Mouse (Mus musculus): ENCODE results near the gene Chd5. TPM values are rescaled to one million over a fixed set of nuclear protein-coding genes. Genes with fewer than 3 reads are reported as not detected.

Chd5 gene
- polyA plus RNA-seq, 1 experiment: 0.22 TPM

DNA sequence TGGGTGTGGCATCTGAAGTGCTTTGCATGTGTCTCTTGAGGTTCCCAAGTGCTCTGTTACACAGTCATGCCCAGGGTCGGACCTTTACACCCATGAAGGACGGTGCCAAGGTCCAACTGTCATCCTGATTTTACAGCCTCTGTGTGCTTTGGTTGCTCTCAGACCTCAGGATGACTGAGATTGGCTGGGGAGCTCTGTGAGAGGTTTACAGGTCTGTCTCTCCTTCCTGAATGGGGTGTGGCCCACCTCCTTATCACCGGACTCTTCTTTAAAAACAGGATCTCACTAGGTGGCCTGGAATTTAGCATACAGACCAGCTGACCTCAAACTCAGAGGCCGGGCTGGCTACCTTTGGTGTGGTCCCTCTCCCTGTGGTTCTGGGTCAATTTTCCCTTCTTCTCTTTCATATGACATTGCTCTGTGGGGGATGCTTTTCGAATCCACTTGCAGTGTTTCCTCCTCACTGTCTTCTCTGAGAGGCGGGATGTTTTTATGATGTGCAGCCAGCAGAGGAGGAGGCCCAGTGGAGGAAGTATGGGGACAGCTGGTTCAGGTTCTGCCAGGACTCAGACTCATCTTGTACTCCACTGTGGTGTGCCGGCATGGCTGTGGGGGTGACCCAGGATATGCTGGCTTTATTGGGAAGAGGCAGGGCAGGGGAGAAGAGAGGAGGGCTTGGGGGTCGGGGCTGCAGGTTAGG lies 12.4 kb downstream of the Chd5 start:
- no peaks in the 10 kb centered on the region for H3K79me2 ChIP-seq (ENCODE audit: control insufficient read depth, insufficient read depth)
- no peaks in the 10 kb centered on the region for H3K36me3 ChIP-seq (ENCODE audit: control insufficient read depth, insufficient read depth)
- H3K79me3 ChIP-seq (ENCODE audit: low read depth): no peaks in the 10 kb centered on the region
- no peak for TF ChIP-seq MYOG (IDR thresholded peaks at IDR 0.05; ENCODE audit: control insufficient read depth, extremely low read depth, insufficient read length)
- TF ChIP-seq MAX (IDR thresholded peaks at IDR 0.05): no peak
- TF ChIP-seq FOSL1 (IDR thresholded peaks at IDR 0.05; ENCODE audit: insufficient read depth, low read length, poor library complexity, severe bottlenecking): no peak
- TF ChIP-seq USF1 (IDR thresholded peaks at IDR 0.05; ENCODE audit: low read depth): no peak
- TF ChIP-seq CEBPB (IDR thresholded peaks at IDR 0.05; ENCODE audit: low read depth): no peak
- no peak for TF ChIP-seq MYOD1 (IDR thresholded peaks at IDR 0.05; ENCODE audit: control insufficient read depth, insufficient read length, low read depth)
- no peak for TF ChIP-seq CTCF (IDR thresholded peaks at IDR 0.05; ENCODE audit: control insufficient read depth, insufficient read depth, insufficient read length)
- no peak overlapping the region for H3ac ChIP-seq (ENCODE audit: control insufficient read depth, insufficient read length, low read depth)
- H3K4me3 ChIP-seq (ENCODE audit: insufficient read depth, poor library complexity, severe bottlenecking): no peak overlapping the region
- peaks cover 23% of the 10 kb centered on the region for H3K27me3 ChIP-seq (ENCODE audit: control insufficient read depth, insufficient read depth, insufficient read length)

DNA sequence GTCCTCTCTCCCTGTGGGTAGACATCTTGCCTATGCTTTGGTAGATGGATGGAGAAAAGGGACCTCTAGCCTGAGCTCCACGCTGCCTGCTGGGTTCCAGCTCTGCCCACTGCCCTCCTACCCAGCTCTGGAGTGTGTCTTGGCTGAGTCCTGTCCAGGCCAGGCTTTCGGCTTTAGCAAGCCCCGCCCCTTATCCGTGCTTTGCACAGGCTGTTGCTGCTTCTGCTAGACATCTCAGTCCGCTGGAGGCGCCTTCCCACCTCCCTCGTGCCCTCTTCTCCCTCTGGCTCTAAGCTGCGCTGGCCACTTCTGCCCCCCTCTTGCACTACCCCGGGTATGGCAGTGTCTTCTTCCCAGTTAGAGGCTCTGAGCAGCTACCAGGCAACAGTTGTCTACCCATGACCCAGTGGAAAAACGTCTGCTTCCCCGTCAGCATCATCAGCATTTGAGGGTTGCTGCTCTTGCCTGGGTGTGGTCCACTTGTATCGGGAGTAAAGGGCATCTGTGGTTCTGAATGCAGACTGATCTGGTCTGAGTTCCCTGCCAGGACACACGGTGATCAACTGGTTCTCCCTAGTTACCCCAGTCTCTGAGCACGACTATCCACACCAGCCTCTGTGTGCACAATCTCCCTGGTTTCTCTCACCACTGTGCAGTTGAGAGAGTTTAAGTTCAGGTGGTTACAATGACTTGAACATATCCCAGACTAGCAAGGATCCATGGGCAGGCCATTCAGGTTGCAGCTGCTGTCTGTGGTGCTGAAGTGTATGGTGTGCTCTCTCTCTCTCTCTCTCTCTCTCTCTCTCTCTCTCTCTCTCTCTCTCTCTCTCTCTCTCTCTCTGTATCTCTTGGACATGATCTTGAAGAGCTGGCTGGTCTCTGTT lies 13.2 kb downstream of the Chd5 start:
- H3K79me3 ChIP-seq (ENCODE audit: low read depth): no peaks in the 10 kb centered on the region
- H3K4me3 ChIP-seq (ENCODE audit: insufficient read depth, poor library complexity, severe bottlenecking): no peak overlapping the region
- H3ac ChIP-seq (ENCODE audit: control insufficient read depth, insufficient read length, low read depth): no peak overlapping the region
- no peaks in the 10 kb centered on the region for H3K36me3 ChIP-seq (ENCODE audit: control insufficient read depth, insufficient read depth)
- peaks cover 23% of the 10 kb centered on the region for H3K27me3 ChIP-seq (ENCODE audit: control insufficient read depth, insufficient read depth, insufficient read length)
- TF ChIP-seq MYOD1 (IDR thresholded peaks at IDR 0.05; ENCODE audit: control insufficient read depth, insufficient read length, low read depth) (no peak), MAX (IDR thresholded peaks at IDR 0.05) (peak; percentile 32)
- H3K79me2 ChIP-seq (ENCODE audit: control insufficient read depth, insufficient read depth): no peaks in the 10 kb centered on the region

DNA sequence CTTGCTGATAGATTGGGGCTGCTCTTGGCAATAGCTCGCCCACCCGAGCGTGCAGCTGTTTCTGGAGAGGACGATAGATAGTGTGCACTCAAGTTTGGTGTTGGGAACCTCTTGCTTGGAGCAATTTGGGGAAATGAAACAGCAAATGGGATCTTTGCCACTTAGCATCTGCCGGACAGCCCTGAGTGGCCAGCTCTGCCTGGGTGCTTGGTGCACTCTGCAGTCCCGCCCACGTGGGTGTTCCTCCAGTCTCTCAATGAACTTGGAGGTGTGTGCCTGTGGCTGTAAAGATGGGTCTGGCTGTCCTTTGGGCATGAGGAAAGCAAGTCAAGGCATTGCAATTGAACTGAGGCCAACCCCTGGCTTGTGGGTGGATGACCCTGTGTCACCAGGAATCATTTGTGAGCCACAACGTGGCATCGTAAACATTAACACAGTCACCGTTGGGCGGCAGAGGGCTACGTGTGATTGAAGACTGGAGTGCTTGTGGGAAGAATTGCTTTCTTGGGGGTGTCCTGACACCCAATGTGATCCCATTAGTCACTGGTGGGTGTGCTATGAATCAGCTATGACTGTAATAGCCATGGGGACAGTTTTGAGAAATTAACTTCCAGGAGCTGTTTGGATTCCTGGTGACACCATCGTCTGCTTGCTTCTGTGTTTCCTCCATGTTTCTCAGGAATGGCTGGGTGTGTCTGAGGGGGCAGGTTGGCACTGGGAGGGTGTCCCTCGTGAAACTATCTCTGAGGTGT lies 15.6 kb downstream of the Chd5 start:
- H3K4me3 ChIP-seq (ENCODE audit: insufficient read depth, poor library complexity, severe bottlenecking): no peak overlapping the region
- no peaks in the 10 kb centered on the region for H3K79me3 ChIP-seq (ENCODE audit: low read depth)
- peaks cover 7% of the 10 kb centered on the region for H3K27me3 ChIP-seq (ENCODE audit: control insufficient read depth, insufficient read depth, insufficient read length)
- TF ChIP-seq FOSL1 (IDR thresholded peaks at IDR 0.05; ENCODE audit: insufficient read depth, low read length, poor library complexity, severe bottlenecking): peak; percentile 69
- no peak for TF ChIP-seq CTCF (IDR thresholded peaks at IDR 0.05; ENCODE audit: control insufficient read depth, insufficient read depth, insufficient read length)
- TF ChIP-seq MYOG (IDR thresholded peaks at IDR 0.05; ENCODE audit: control insufficient read depth, extremely low read depth, insufficient read length): no peak
- TF ChIP-seq USF1 (IDR thresholded peaks at IDR 0.05; ENCODE audit: low read depth): no peak
- peak; percentile 56 for TF ChIP-seq MAX (IDR thresholded peaks at IDR 0.05)
- TF ChIP-seq MYOD1 (IDR thresholded peaks at IDR 0.05; ENCODE audit: control insufficient read depth, insufficient read length, low read depth): no peak
- TF ChIP-seq CEBPB (IDR thresholded peaks at IDR 0.05; ENCODE audit: low read depth): no peak
- H3ac ChIP-seq (ENCODE audit: control insufficient read depth, insufficient read length, low read depth): no peak overlapping the region
- H3K36me3 ChIP-seq (ENCODE audit: control insufficient read depth, insufficient read depth): no peaks in the 10 kb centered on the region
- no peaks in the 10 kb centered on the region for H3K79me2 ChIP-seq (ENCODE audit: control insufficient read depth, insufficient read depth)

DNA sequence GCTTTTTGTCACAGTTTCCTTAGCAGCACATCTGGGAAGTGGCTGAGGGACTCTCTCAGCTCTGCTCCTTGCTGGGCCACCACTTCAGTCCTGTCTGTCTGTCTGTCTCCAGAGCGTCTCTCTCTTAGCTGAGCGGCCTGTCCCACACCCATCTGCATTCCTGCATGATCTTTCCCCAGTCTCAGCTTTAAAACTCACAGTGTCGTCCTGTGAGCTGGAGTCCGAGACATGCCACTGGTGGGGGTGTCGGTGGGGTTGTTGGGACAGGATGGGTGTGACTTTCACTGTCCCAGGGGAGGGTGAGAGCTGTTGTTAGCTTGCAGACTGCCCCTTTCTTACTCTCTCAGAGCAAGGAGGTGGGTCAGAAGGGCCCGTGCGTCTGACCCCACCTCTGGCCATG lies 17.2 kb downstream of the Chd5 start:
- no peaks in the 10 kb centered on the region for H3K27me3 ChIP-seq (ENCODE audit: control insufficient read depth, insufficient read depth, insufficient read length)

DNA sequence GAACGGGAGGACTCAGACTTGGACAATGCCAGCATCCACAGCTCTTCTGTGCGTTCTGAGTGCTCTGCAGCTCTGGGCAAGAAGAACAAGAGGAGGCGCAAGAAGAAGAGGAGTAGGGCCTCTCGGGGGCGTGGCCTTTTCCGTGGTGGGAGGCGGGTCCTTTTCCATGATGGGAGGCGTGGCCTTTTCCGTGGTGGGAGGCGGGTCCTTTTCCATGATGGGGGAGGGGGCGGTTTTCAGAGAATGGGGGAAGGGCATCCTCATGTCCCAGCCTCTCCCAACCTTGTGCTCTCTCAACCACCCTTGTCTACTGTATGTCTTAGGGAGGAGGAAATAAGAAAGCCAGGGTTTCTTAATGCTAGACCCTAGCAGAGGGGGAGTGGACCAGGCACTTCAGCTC lies 21.2 kb downstream of the Chd5 start:
- Histone ChIP-seq H3K79me3 (ENCODE audit: low read depth) (no peaks in the 10 kb centered on the region), H3K79me2 (ENCODE audit: control insufficient read depth, insufficient read depth) (no peaks in the 10 kb centered on the region), H3K4me3 (ENCODE audit: insufficient read depth, poor library complexity, severe bottlenecking) (no peak overlapping the region), H3K36me3 (ENCODE audit: control insufficient read depth, insufficient read depth) (no peaks in the 10 kb centered on the region), H3K27me3 (ENCODE audit: control insufficient read depth, insufficient read depth, insufficient read length) (no peaks in the 10 kb centered on the region), H3ac (ENCODE audit: control insufficient read depth, insufficient read length, low read depth) (no peak overlapping the region)
- TF ChIP-seq CEBPB (IDR thresholded peaks at IDR 0.05; ENCODE audit: low read depth) (no peak), FOSL1 (IDR thresholded peaks at IDR 0.05; ENCODE audit: insufficient read depth, low read length, poor library complexity, severe bottlenecking) (no peak), USF1 (IDR thresholded peaks at IDR 0.05; ENCODE audit: low read depth) (no peak), MAX (IDR thresholded peaks at IDR 0.05) (no peak), CTCF (IDR thresholded peaks at IDR 0.05; ENCODE audit: control insufficient read depth, insufficient read depth, insufficient read length) (no peak), MYOD1 (IDR thresholded peaks at IDR 0.05; ENCODE audit: control insufficient read depth, insufficient read length, low read depth) (no peak), MYOG (IDR thresholded peaks at IDR 0.05; ENCODE audit: control insufficient read depth, extremely low read depth, insufficient read length) (no peak)

More for the DNA sequence above, 17.2 kb downstream of the Chd5 start:
- H3ac ChIP-seq (ENCODE audit: control insufficient read depth, insufficient read length, low read depth): no peak overlapping the region
- no peaks in the 10 kb centered on the region for H3K79me2 ChIP-seq (ENCODE audit: control insufficient read depth, insufficient read depth)
- H3K4me3 ChIP-seq (ENCODE audit: insufficient read depth, poor library complexity, severe bottlenecking): no peak overlapping the region
- TF ChIP-seq MYOG (IDR thresholded peaks at IDR 0.05; ENCODE audit: control insufficient read depth, extremely low read depth, insufficient read length): no peak
- no peak for TF ChIP-seq CTCF (IDR thresholded peaks at IDR 0.05; ENCODE audit: control insufficient read depth, insufficient read depth, insufficient read length)
- no peak for TF ChIP-seq USF1 (IDR thresholded peaks at IDR 0.05; ENCODE audit: low read depth)
- TF ChIP-seq MAX (IDR thresholded peaks at IDR 0.05): no peak
- no peak for TF ChIP-seq FOSL1 (IDR thresholded peaks at IDR 0.05; ENCODE audit: insufficient read depth, low read length, poor library complexity, severe bottlenecking)
- TF ChIP-seq CEBPB (IDR thresholded peaks at IDR 0.05; ENCODE audit: low read depth): no peak
- no peak for TF ChIP-seq MYOD1 (IDR thresholded peaks at IDR 0.05; ENCODE audit: control insufficient read depth, insufficient read length, low read depth)
- no peaks in the 10 kb centered on the region for H3K36me3 ChIP-seq (ENCODE audit: control insufficient read depth, insufficient read depth)
- H3K79me3 ChIP-seq (ENCODE audit: low read depth): no peaks in the 10 kb centered on the region

All from C2C12 (cell line).